Mouse (Mus musculus): ENCODE data around the gene Tssk1.
A peak's percentile ranks its signal among the peaks of the same experiment; 100 is the strongest.

GRCm38 (mm10) chr16:17921325-17922162, 27.5 kb downstream of the Tssk1 start:
- TF ChIP-seq CTCF (IDR thresholded peaks at IDR 0.05; ENCODE audit: extremely low read depth, insufficient read depth, low read length) (peak; percentile 35), POLR2A (IDR thresholded peaks at IDR 0.05; ENCODE audit: extremely low read depth, insufficient read depth, low read length) (peak; percentile 93)
